Mouse (Mus musculus) left cerebral cortex, postnatal 36 days (tissue): Measurements from ENCODE around the gene Rhag. TPM values are rescaled to one million over a fixed set of nuclear protein-coding genes. Genes with fewer than 3 reads are reported as not detected.

Source experiments
- DNase-seq, 2 experiments: peaks; one replicate each; pipeline ENCODE4 v3.0.0; 2021 to 2022; ENCODE audit warnings: low spot score in 2 of 2, mixed read lengths in 1 of 2
- intact Hi-C: fragments of 180-260 bp; cut with DNase I; formaldehyde crosslinking; loops from one replicate; pipeline ENCODE4 v1.15.1; 2025
- total RNA-seq, 2 experiments: library from RNA; stranded (reverse); gene quantifications; 2 replicates each; pipeline ENCODE4 v1.2.3; 2021

The Rhag gene
- not detected for total RNA-seq

DNA sequence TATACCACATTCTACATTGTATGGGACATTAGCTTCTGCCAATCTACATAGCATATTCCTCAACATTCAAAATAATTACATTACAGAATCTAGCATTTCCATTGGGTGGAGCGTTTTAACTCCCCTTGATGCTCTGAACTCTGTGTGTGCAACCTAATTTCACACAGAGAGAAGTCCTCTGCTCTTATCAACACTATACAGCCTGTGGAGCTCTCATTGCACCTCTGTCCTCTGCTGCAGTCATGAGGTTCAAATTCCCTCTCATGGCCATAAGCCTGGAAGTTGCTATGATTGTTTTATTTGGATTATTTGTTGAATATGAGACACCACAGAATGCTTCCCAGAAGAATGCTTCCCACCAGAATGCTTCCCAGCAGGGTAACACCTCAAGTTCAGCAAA is at the start of gene Rhag:
Rhag (plus strand) TSS at position 193 of the 400 bp plus-strand sequence.
- DNase-seq: no peak
- intact Hi-C loops: no loop called here

DNA sequence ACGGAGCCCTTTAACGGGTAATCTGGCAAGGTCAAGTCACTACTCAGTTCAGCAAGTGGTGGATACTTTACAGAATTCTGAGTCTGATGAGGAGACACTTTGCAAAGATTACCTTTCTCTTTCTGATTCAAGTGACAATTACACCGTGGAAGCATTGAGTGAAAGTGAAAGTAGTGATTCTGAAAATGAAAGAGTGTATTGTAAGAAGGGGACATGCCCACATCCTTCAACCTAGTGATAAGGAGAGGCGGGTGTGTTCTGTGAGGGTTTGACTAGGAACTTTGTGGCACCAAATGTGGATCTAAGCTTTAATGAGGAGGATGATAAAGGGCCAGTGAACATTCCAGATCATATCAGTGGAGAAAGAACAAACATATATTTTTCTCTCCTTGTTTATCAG is 47.3 kb upstream of the Rhag start:
- DNase-seq: no peak
- intact Hi-C loops: no loop called here

DNA sequence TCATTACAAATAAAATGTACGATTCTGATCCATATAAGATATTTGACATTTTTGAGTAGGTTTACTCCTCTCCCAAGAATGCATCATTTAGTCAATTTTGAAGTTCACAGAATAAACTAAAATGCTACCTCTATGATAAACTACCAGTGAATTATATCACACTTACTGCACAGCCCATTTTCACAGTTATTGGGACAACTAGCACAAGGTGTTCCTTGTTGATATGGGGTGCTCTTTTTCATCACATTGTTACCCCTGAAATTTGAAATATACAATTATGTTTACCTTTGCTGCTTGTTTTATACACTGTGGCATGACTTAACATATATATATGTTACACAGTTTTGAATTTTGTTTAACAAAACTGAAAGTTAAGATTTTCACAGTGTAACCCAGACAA is 43.8 kb upstream of the Rhag start:
- no peak for DNase-seq
- intact Hi-C loops: no loop called here

DNA sequence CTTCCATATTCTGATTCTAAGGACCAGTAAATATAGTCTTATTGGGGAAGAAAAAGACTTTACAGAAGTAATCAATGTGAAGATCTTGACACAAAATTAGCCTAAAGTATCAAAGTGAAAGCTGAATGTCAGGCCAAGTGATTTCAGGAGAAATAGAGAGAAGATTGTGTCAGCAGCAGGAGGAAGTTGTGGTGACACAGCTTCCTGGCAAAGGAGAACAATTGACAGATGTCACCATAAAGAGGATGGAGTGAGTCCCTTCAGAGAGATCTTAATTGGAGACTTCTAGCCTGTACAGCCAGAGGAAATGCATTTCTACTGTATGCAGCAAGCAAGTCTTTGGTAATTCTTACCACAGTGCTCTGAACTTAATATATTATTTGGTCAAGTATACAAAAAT is 21.0 kb upstream of the Rhag start:
- DNase-seq: no peak

DNA sequence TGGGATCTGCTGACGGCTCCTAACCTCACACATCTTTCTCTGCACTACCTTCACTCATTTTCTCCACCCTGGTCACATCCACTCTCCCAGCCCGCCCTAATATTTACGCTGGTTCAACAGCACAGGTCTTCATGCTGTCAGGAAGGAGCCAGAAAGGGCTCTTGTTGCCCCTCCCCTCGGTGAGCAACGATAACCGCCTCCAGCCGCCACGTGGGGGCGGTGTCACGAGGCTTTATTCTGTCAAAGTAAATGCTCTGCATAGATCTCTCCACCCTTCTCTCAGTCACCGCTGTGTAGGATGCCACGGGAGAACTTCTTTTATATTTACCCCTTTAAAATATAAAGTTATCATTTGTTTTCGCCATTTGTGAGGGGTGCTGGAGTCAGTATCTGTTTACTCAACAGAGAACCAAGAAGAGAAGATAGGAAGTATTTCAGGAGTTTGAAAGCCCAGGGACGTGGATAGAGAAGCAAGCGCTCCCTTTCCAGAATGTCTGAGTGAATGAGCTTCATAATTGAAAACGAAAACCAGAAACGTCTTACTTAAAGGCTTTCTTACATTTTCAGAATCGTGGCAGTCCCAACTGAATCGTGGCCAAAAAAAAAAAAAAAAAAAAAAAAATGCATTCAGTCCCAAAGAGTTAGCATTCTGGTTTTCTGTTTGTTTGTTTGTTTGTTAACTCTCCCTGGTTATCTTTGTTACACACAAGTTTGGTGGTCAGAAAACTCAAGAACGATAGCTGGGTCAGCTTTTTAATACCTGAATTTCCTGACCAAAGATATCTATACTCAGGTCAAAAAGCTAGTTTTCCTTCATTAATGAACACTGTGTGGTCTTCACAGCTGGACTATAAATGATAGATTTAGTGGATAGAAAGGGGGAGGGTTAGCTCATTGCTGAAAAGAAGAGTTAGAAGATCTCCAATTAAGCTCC is 16.7 kb upstream of the Rhag start:
- intact Hi-C loops: no loop called here
- no peak for DNase-seq

More for the DNA sequence above, 21.0 kb upstream of the Rhag start:
- intact Hi-C loops: no loop called here

DNA sequence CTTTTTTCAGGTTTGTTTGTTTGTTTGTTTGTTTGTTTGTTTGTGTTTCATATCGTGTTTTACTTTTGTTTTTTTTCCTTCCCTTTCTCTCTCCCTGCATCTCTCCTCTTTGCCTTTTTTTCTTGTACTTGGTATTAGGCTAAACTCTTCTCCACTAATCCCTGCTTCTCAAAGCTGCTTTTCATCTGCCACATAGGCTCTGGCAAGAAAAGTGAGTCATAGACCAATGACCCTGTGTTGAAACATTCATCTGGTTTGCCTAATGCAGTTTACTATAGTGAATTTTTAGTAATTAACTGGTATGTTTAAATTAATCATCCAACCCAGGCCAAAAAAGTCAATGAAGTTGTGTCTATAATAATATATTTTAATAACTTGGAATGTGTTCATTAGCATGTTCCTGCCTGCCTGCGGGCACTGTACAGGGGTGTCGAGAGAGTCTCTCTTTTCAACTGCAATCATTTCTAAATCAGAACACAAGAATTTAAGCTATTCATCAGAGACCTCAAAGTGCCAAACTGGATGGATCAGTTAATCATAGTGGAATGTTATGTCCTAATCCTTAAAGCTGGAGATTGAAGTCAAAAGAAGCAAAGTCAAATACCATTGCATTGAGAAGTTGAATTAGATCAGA is 8.1 kb upstream of the Rhag start:
- DNase-seq: no peak
- intact Hi-C loops: no loop called here

DNA sequence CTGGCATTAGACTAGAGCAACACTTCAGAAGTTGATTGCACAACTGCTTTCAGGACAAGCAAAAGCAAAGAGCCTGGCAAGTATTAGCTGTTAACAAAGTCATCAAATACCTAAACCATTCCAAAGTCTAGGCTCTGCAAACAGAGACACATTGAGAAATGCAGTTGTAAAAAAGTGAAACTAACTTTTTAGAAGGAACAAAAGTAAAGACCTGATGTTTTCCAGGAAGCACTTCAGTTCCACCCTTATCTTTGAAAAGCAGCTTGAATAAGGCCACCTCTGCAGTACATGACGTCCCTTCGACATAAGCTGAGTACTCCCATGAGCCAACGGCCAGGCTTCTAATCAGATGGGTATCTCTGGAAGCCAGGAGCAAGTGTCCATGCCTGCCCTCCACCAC is 4.4 kb upstream of the Rhag start:
- intact Hi-C loops: no loop called here
- no peak for DNase-seq

DNA sequence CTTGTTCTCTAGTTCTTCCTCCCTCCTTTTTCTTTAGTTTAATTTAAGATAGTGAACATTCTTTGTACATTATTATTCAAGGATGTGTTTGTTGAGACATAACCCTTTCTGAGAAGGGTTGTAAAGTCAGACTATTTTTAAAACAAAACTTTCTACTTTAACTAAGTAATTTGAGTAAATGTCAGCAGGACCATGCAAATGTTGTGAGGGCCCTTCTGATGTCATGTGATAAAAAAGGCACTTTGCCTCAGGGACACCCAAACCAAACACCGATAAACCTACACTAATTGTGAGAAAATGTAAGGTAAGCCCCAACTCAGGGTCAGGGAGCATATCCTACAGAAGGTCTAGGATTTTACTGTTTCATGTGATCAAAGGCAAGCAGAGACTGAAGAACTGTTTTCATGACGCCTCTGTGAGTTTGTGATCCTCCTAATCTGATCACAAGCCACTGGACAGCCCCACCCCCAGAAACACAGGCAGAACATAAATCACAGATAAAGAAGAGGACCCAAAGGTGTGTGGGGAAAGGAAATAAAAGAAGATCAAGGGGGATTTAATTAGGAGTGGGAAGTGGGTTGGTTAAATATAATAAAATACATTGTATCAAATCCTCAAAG is 3.9 kb upstream of the Rhag start, which contains the start of gene Crisp2:
Crisp2 (minus strand) TSS at position 51 of the 620 bp plus-strand sequence.
- no peak for DNase-seq
- intact Hi-C loops: no loop called here

DNA sequence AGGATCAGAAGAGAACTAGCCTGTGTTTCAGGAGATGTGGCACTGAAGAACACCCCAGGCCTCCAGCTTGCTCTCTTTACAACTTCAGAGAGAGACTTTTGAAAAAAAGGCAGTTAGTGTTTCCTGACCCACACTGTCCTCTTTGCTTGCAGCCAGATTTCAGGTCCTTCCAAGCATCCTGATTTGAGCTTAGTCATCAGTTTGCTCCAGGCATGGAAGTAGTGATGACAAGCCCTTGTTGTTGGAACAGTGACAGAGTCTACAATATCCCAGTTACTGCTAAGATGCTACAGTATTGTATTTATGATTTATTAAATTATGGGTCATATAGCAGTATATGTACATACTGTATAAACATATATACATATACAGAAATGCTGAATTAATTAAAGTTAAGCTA is 2.9 kb upstream of the Rhag start:
- DNase-seq: no peak
- intact Hi-C loops: no loop called here

DNA sequence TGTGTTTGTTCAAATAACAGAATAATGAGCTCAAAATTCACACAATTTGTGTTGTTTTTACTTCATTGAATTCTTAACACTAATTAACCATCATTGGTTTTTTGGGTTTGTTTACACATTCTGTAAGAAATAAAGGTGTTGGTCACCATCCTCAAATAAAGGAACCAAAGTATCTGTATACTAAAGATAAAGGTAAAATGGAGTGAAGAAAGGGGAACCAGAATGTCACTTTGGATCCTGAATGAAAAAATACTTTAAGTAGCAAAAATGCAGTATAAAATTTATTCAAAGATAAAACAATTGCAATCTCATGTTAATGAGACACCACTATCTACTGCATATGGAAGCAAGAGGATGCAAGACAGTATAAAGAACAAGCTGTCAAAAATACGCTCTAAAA is 634 bp downstream of the Rhag start:
- intact Hi-C loops: no loop called here
- no peak for DNase-seq

DNA sequence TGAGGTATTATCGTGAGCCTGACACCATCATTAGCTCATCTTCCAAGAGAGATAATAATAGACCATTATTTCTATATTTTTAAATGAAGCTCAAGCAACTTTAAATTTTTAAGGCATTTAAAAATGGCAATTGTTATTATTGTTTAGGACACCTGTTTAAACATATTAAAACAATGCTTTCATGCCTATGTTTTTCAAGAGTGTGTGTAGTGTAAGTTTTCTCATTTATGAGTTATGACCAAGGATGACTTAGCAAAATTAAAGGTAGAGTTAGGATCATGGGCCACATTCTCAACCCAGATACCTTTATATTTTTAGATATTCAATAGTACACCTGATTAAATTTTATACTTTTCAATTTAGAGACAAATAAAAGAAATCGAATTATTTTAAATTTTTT is 1.3 kb downstream of the Rhag start:
- intact Hi-C loops: no loop called here
- no peak for DNase-seq

DNA sequence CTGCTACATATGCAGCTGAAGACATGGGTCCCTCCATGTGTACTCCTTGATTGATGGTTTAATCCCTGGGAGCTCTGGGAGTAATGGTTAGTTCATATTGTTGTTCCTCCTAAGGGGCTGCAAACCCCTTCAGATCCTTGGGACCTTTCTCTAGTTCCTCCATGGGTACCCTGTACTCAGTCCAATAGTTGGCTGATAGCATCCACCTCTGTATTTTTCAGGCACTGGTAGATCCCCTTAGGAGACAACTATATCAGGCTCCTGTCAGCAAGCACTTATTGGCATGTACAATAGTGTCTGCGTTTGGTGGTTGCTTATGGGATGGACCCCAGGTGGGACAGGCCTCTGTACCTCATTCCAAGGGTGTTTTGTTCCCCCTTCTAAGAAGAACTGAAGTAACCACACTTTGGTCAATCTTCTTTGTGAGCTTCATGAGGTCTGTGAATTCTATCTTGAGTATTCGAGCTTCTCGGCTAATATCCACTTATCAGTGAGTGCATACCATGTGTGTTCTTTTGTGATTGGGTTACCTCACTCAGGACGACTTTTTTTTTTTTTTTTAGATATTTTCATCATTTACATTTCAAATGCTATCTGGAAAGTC is 6.5 kb downstream of the Rhag start:
- DNase-seq: no peak
- intact Hi-C loops: no loop called here

DNA sequence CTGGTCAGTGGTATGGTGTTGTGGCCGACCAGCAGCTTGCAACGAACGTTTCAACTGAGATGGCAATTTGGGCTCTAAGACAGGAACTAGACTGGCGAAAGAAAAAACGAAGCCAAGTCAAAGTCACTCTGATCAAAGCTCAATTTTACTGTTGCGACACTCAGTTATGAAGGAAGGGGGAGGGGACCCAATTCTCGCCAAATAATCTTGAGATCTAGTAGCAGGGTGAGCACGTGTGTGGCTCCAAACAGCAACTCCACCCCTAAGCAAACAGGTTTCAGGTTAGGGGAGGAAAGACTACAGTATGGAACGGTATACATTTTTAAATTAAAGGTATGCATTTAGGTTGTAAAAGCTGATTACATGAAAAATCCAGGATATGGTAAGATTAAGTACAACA is 10.6 kb downstream of the Rhag start:
- DNase-seq: no peak
- intact Hi-C loops: loop anchor here (10.0 kb wide), 1 partner anchor 667 kb away; no protein-coding TSS in a partner anchor

DNA sequence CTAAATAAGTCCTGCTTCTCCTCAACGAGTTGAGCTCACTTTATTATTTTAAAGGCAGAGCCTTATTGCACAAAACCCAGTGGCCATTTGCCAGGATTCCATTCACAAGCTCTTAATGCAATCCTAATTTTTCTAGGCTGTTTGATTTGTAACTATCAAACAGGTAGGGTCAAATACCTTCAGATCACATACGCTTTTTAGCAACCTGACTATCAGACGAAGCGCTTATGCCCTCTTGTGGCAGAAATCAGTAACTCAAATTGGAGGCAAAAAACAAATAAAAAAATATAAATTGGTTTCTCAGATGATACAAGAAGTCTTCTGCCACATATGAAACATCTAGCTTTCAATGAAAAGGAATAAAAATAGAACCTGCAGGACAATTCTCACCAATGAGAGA is 12.9 kb downstream of the Rhag start:
- intact Hi-C loops: loop anchor here (10.0 kb wide), 1 partner anchor 669 kb away; no protein-coding TSS in a partner anchor
- DNase-seq: no peak

DNA sequence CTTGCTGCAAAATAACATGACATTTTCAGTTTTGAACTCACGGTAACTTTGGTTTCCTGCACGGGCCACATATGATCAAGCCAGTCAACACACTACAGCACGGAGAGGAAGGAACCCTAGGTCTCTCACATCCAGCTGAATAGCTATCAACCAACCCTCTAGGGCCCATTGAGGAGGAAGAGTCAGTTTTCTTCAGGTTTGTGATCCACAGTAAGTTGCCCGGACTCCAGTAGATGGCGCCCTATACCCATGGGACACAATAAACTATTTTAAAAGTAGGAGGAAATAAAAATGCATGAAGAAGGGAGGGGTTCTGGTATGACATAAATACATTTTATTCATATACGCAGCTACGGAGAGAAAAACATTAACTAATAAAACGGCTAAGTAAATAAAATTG is 13.6 kb downstream of the Rhag start:
- DNase-seq: no peak
- intact Hi-C loops: loop anchor here (10.0 kb wide), 1 partner anchor 670 kb away; no protein-coding TSS in a partner anchor

DNA sequence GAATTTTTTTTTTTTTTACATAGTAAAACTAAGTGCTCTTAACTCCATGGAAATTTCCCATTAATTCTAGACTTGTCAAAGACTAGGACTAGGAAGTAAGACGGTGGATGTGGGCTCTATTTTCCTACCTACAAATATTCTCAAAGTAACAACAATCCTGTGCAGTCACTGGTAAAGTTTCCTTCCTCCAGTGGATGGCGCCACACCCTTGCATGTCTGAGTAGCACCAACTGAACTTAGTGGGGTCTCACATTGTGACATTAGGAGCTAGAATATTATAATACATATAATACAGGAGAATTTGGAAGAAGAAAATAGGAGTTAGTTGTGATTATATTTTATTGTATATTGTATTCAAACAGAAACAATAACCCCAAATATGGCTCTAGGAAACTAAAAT is 20.9 kb downstream of the Rhag start:
- intact Hi-C loops: no loop called here
- DNase-seq: no peak

DNA sequence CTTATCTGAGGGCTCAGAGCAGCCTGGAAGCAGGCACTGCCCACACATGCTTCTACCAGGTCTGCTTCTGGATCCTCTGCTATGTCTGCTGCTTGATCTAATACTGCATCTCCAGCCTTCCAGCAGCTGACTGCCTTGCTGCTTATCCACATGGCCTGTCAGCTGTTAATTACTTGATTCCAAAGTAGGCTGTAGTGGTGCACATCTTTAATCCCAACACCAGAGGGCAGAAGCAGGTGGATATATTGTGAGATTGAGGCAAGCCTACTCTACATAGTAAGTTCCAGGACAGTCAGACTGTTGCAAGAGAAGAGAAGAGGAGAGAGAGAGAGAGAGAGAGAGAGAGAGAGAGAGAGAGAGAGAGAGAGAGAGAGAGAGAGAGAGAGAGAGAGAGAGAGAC is 26.4 kb downstream of the Rhag start:
- intact Hi-C loops: no loop called here
- no peak for DNase-seq

DNA sequence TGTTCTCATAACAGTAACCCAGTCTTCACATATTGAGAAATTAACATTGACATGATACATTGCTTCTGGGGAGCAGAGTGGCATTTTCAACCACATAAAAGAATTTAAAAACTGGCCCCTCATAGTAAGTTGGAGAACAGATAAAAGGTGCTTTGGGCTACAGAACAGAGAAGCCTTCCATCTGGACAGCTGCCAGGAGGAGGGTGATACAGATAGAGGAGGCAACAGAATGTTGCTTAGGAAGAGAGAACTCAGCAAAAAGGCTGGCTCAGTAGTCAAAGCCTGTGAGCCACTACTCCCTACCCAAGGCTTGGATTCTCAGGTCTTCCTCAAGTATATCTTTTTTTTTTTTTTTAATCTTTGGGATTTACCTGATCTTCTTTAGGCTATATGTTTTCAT is 44.1 kb downstream of the Rhag start:
- intact Hi-C loops: no loop called here
- no peak for DNase-seq

DNA sequence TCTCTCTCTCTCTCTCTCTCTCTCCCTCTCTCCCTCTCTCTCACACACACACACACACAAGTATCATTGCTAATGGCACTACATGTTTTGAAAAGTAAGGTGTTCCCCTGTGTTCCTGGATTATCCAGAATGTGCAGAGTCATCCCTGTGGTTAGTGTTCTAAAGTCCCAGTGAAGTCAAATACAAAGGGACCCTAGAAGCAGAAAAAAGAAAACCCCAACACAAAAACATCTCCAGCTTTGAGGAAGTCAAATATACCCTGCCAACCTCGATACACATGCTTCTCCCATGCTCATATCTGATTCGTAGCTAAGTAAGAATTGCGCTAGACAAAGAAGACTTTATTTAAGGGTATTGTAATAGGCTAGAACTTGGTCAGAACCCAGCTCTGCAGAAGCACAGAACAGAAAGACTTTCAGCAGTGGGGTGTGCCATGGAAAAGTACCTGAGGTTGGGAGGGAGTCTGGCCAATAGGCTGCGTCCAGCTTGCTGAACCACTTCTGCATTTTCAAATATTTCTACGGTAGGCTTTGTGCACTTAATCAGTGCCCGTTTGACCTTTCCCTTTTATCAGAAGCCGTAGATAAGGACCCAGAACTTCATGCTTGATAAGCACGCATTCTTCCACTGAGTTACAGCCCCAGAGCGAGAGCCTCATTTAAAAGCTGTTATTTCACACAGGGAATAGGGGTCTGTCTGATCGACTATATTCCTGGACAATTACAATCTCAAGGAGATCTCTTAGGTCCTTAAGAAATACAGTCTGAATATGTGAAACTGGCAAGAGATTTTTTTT is 58.2 kb downstream of the Rhag start:
- DNase-seq: no peak
- intact Hi-C loops: no loop called here
